23 mouse cellular contexts compared by ENCODE assay signal in the genomic region with DNA sequence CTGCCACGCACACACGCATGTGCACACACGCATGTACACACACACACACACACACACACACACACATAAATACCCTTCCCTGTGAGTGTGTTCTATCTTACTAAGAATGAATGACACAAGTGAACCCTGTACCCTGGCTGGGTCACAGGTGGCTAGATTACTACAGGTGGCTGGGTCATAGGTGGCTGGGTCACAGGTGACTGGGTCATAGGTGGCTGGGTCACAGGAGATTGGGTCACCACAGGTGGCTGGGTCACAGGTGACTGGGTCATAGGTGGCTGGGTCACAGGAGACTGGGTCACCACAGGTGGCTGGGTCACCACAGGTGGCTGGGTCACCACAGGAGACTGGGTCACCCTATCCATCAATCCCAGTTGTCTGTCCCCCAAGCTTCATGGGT.
"Had no signal": no experiment of that assay in that cellular context is flagged by ENCODE, and none has a peak within 500 bp of the region (broad histone marks: within the 10 kb centered on the region; RNA-seq: fewer than 3 reads in every experiment).

No protein-coding gene starts in this region.

- H3K27ac ChIP-seq: intestine, embryonic 15.5 days; kidney, embryonic 15.5 days; left cerebral cortex, adult 2 months; limb, embryonic 13.5 days; liver, embryonic 13.5 days; lung, embryonic 15.5 days; midbrain, embryonic 12.5 days; midbrain, embryonic 15.5 days; neural tube, embryonic 13.5 days had no signal

- H3K27me3 ChIP-seq: intestine, embryonic 15.5 days; limb, embryonic 13.5 days; lung, embryonic 15.5 days; midbrain, embryonic 15.5 days; neural tube, embryonic 13.5 days had no signal

- H3K36me3 ChIP-seq: intestine, embryonic 15.5 days; kidney, embryonic 15.5 days; limb, embryonic 13.5 days; liver, embryonic 13.5 days; lung, embryonic 15.5 days; midbrain, embryonic 12.5 days; midbrain, embryonic 15.5 days; neural tube, embryonic 13.5 days had no signal

- H3K4me3 ChIP-seq: intestine, embryonic 15.5 days; kidney, embryonic 15.5 days; left cerebral cortex, adult 2 months; limb, embryonic 13.5 days; liver, embryonic 13.5 days; lung, embryonic 15.5 days; megakaryocyte, embryonic 14.5 days; midbrain, embryonic 12.5 days; midbrain, embryonic 15.5 days; neural tube, embryonic 13.5 days had no signal

- DNase-seq: kidney, adult 11 months; kidney, adult 8-10 months; kidney, postnatal 10 days; kidney, postnatal 36 days; layer of hippocampus, postnatal 36 days; liver, embryonic 13.5 days; lung, adult 18-20 months; lung, postnatal 10 days; lung, postnatal 36 days; retina, postnatal 1 day; right cerebral cortex, postnatal 25 days; spleen, adult 18-20 months; thymus, adult 18-20 months; thymus, postnatal 36 days had no signal

- H3K4me2 ChIP-seq: intestine, embryonic 15.5 days; kidney, embryonic 15.5 days; limb, embryonic 13.5 days; liver, embryonic 13.5 days; lung, embryonic 15.5 days; midbrain, embryonic 12.5 days; midbrain, embryonic 15.5 days; neural tube, embryonic 13.5 days had no signal

- ATAC-seq: intestine, embryonic 15.5 days; midbrain, embryonic 15.5 days had no signal

- H3K4me1 ChIP-seq: liver, embryonic 13.5 days had no signal

- H3K9ac ChIP-seq: intestine, embryonic 15.5 days; kidney, embryonic 15.5 days; limb, embryonic 13.5 days; liver, embryonic 13.5 days; lung, embryonic 15.5 days; midbrain, embryonic 12.5 days; midbrain, embryonic 15.5 days; neural tube, embryonic 13.5 days had no signal

- H3K9me3 ChIP-seq: intestine, embryonic 15.5 days; kidney, embryonic 15.5 days; limb, embryonic 13.5 days; liver, embryonic 13.5 days; lung, embryonic 15.5 days; midbrain, embryonic 12.5 days; midbrain, embryonic 15.5 days; neural tube, embryonic 13.5 days had no signal
